Mouse (Mus musculus) spleen, adult 12 weeks (tissue): ENCODE results near the gene Card11.

Experiments
- DNase-seq: peaks from one replicate; pipeline ENCODE4 v3.0.0; 2022; ENCODE audit warnings: low spot score

The Card11 gene

DNA sequence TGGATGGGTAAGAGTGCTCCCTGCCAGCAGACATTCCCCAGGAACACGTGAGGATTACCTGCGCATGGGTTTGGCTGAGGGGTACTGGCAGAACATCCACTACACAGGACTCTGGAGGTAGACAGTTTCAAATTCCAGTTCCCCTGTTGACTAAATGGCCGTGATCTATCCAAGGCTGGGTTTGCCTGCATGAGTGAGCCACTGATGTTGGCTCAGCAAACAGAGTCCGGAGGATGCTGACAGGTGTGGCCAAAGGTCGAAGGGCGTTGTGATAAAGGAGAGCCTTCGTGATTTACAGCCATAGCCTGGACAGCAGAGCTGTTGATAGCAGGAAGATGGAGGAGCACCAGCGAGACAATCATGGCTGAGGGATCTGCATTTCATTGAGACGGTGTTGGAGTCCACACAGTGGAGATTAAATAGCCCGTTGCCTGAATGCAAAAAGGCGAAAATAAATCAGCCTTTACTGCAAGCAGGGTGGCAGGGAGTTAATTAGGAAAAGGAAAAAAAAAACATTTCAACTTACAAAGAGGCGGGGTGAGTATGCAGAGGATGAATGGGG is 147.9 kb downstream of the Card11 start:
- no peak for DNase-seq

DNA sequence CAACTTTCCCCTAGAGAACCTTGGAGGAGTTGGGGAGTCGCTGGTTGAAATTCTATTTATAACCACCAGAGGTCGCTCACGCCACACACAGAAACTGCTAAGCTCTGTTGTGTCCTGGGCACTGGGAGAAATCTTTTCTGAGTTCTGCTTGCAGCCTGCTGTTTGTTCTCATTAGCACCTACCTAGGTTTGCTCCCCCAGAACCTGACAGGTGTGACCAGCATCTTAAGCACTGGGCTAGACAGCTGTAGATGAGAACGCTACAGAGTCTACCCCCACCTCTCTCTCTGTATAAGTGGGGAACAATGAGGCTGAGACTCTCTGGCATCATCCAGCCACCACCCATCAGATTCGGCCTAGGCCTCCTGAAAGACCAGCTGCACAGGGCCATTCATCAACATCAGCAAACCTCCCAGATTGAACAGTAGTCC is 153.1 kb downstream of the Card11 start:
- DNase-seq: no peak

DNA sequence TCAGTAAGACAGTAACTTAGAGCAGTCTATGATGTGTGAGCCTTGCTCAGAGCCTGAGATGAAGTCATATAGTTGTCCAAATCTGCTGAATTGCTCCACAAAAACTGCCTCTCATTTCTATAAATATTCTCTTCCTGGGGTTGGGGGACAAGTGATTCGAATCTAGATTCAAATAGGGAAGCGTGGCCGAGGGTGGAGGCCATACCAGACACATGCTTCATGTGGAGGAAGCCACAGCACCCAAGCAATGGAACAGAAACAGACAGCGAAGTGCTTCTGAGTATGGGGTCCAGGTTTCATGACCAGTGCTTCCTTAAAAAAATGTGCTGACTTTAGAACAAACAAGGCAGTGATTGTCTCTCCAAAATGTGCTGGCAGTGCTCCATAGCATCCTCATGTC is 158.4 kb downstream of the Card11 start:
- no peak for DNase-seq

DNA sequence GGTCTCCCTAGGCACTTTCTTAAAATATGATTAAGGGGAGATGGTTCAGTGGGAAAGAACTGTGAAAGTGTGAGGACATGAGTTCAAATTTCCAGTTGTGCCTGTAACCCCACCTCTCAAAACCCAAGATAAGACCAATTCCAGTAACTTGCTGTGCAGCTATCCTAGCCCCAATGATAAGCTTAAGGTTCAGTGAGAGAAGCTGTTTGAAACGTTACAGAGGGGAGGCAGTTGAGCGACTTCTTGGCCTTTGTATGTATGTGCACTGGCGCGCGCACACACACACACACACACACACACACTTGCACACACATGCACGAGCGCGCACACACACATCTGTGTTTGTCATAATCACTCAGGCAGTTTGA is 169.3 kb downstream of the Card11 start:
- DNase-seq: no peak

DNA sequence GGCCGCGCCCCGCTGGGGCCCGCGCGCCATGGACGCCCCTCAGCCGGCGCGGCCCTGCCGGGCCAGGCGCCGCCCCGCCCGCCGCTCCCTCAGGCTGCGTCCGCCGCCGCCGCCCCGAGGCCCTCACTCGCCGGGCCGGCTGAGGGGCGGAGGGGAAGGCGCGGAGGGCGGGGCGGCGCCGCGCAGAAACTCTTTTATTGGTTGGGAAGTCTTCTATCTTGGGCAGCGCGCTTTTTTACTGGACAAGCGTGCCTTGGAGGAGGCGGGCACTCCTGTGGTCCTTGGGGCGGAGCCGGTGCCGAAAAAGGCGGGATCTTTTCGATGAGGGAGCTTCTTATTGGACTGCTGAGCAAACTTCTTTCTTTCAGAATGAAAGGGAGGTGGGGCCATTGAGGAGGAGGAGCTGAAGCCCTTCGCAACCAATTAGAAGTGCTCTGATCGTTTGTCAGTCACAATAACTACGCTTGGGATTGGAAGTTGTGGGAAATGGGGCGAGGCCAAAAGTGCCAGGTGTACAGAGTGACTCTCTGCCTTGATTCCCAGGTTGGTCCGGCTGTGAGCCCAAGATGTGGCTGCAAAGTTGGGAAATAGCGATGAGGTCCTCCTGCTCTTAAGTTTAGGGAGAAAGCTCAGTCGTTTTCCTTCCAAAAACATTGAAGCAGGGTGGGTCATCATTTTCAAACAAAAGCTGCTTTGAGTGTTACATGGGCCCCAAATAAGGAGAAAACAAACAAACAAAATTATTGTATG is 169.9 kb downstream of the Card11 start, which contains the start of gene Gna12:
TSS of gene Gna12 (minus strand) at position 118 of the 750 bp plus-strand sequence.
- peak; percentile 98 for DNase-seq

DNA sequence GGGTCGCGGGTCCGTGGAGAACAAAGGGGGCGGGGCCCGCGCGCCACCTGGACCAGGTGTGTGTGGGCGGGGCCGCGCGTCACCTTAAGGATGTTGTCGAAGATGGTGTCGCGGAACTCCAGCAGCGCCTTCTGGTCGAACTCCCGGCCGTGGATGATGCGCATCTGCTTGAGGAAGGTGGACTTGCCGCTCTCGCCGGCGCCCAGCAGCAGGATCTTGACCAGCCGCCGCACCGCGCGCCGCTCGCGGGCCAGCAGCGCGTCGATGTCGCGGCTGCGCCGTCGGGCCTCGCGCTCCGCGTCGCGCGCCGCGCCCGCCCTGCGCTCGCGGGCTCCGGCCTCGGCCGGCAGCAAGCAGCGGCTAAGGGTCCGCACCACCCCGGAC is 170.5 kb downstream of the Card11 start:
- no peak for DNase-seq

DNA sequence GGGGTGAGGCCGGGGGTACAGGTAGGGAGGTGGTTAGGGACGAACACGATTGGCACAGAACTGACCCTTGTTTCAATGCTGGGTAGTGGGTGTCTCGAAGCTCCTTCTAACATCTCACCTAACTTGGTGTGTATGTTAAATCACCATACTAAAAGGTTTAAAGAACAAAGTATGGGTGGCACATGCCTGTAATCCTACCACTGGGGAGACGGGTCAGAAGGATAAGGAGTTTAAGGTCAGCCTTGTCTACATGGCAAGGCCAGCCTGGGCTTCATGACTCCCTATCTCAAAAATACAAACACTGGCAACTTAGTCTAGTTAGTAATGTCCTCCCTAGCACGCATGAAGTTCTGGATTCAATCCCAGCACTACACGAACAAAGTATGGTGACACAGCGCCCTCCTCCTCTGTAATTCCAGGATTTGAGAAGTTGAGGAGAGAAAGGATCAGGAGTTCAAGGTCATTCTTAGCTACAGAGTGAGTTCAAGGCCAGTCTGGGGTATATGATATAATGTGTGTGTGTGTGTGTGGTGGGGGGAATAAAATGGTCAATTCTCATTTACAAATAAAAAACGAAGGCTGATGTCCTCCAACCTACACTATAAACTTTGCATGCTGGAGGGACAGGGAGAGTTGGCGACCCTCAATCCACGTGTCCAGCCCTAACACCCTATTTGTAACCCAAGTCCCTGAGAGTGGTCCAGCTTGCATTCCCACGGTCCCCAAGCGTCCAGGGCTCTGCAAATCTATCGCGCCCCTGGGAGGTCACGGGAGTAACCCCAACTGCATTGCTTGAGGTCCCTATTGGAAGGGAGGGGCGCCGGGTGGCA is 171.1 kb downstream of the Card11 start:
- DNase-seq: peak; percentile 15

DNA sequence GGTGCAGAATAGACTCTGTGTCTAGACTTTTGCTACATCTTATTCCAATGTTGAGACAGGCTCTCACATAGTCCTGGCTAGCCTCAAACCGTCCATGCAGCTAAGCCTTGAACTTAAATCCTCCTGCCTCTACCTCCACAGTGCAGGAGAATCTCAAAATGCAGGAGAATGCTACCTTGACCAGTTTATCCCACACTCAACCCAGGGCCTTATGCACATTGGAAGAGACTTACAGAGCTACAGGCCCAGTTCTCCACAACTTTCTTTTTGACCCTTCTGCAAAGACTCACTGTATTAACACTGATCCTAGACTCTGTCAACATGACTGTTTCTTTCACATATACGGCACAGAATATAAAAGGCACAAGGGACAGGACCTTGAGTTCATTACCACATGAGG is 172.0 kb downstream of the Card11 start:
- DNase-seq: no peak

DNA sequence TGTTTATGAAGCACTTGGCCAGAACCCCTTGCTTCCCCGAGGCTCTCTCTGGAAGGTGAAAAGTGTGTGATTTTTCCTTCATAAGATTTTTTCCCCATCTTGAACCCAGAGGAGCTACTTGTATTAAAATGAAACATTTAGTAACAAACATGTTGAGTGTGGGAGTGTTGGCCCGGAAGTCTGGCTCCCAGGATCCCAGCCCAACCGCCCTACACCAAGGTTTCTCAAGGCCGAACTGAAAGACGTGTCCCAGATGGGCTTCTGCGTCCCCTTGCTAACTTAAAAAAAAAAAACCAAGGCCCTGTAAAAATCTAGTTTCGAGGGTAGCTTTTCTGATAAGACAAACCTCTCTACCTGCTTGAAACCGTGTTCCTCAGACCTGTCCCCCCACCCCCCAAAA is 172.5 kb downstream of the Card11 start:
- no peak for DNase-seq

DNA sequence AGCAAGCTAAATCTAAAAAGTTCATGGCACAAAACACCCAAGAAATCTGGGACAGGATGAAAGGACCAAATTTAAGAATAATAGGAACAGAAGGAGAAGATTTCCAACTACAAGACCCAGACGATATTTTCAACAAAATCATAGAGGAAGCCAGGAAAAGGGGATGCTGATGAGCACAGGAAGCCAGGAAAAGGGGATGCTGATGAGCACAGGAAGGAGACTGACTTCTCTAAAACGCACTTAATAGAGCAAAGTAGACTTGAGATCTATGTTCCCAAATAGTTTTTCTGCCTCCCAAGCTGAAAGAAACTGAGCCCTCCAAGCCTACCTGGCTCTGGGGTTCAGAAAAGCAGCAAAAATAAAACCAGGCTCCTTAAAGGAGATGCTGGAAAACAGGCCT is 173.0 kb downstream of the Card11 start:
- no peak for DNase-seq

DNA sequence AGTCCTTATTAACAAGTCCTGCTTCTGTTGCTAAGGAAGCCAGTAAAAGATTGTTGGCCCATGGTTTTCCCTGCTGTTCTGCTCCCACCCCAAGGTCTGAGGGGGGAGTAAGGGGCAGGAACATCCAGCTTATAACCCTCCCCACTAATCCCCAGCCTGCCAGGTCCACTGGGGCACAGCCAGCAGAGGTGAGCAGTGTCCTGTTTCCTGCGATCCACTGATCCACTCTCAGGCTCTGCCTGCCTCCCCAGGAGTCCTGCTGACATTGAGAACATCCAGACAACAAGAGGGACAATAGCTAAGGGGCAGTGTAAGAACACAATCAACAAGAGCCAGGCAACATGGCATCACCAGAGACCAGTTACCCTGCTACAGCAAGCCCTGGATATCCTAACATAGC is 173.6 kb downstream of the Card11 start:
- no peak for DNase-seq

DNA sequence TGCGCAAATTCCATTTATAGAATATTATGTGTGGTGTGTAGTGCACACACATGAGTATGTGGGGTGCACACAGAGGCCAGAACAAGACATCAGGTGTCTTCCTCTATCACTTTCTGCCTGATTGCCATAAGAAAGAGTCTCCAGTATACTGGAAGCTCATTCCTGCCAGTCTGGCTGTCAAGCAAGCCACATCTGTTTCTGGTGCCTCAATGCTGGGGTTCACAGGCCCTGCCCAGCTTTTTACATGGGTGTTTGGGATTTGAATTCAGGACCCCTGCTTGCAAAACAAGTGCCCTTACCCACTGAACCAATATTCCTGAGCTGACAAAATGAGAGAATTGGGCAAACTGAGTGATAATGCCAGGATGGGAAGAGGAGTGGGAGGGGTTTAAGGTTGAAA is 174.3 kb downstream of the Card11 start:
- DNase-seq: no peak

DNA sequence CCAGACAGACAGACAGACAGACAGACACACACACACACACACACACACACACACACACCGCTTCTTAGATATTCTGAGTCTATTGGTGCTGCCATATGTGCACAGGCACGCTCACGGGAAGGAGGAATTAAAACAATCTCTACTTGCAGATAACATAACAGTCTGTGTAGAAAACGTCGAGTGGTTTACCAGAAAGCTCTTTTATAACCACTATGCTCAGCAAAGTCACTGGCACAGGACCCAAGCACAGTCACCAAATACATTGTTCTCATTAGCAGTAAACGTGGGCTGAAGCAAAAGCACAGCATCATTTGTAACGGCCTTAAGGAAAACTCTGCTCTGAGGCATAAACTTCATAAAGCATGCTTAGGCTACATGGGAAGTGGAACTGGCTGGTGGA is 176.3 kb downstream of the Card11 start:
- DNase-seq: no peak

DNA sequence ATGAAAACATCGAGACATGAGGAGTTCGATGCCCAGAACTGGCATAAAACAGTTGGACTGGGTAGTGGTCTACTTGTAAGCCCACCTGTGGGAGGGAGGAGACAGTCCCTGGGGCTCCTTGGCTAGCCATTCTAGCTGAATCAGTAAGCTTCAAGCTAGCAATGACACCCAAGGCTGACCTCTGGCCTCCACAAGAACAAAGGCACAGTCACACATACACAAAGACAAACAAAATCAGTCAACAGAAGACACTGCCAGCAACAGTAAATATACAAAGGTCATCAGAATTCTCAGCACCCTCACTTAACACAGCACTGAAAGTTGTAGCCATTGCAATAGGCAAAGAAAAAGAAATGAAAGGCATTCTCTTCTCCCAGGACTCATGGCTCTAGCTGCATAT is 177.0 kb downstream of the Card11 start:
- DNase-seq: no peak
